Mouse (Mus musculus): Measurements from ENCODE around the gene Zdhhc9. TPM values are rescaled to one million over a fixed set of nuclear protein-coding genes. Genes with fewer than 3 reads are reported as not detected.

Gene Zdhhc9
- polyA plus RNA-seq, 1 experiment from 2014 or later, result 8.6 TPM

GRCm38 (mm10) chrX:48197856-48198255 lies 10.8 kb downstream of the Zdhhc9 start:
- DNase-seq (ENCODE audit: low spot score) (no peak), ATAC-seq (replicated peaks; ENCODE audit: low FRiP score, low TSS enrichment, low read depth) (no peak)
- no peaks in the 10 kb centered on the region for H3K9me3 ChIP-seq (ENCODE audit: control insufficient read depth, low read length)
- no peaks in the 10 kb centered on the region for H3K27me3 ChIP-seq (replicated peaks; ENCODE audit: control insufficient read depth, insufficient read depth, low read length)
- H3K4me1 ChIP-seq (replicated peaks; ENCODE audit: control insufficient read depth, insufficient read depth, low read length), result no peaks in the 10 kb centered on the region
- WGBS, result 85% methylated on average over 3 of the region's 3 CpGs
- peaks cover 3% of the 10 kb centered on the region; the same call in 1 of the 2 replicates for H3K36me3 ChIP-seq (ENCODE audit: control insufficient read depth, insufficient read depth, low read length)
- no peak overlapping the region for H3K4me2 ChIP-seq (ENCODE audit: low read length)
- H3K9ac ChIP-seq (ENCODE audit: low read length), result no peak overlapping the region
- no peak overlapping the region for H3K27ac ChIP-seq (ENCODE audit: low read depth)
- no peak overlapping the region for H3K4me3 ChIP-seq (ENCODE audit: low read depth, low read length)

DNA sequence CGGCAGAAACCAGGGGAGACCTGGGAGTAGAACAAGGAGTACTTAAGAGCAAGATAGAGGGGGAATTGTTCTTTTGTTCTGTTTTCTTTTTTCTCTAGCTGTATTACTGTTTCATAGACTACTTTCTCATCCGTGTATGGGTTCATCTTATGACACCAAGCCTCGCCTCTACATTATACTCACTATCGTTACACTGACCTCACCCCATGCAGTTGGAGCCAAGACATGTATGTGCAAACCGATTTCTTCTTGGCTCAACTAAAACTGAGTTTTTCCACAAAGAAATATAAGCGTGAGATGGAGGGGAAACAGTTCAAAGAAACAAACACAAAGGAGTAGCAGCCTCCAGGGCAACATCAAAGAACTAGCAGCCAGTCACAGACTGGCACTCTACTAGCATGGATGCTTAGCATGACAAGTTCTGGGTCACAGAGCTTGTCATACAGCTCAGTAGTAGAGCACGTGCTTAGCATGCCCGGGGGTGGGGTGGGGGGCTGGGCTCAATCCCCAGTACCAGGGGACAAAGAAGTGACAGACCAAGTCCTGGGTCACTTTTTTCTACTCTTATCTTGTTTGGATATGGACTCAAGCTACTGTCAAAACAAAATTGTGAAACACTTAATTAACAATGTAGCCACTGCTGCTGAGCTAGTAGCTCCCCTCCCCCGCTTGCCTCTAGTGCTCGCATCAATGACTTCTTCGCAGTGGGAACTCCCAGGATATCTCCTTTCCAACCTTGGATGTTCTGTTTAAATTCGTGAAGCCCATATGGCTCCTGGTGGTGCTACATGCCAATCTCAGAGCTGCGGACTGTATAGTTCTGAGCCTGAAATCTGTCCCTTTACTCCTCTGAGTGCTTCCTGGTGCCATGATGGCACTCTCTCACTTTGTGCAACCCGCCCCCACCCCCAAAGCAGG lies 15.2 kb downstream of the Zdhhc9 start:
- H3K4me2 ChIP-seq (ENCODE audit: low read length), result no peak overlapping the region
- H3K36me3 ChIP-seq (ENCODE audit: control insufficient read depth, insufficient read depth, low read length), result peaks cover 12% of the 10 kb centered on the region; the same call in 1 of the 2 replicates
- DNase-seq (ENCODE audit: low spot score) (no peak), ATAC-seq (replicated peaks; ENCODE audit: low FRiP score, low TSS enrichment, low read depth) (no peak)
- no peak overlapping the region for H3K4me3 ChIP-seq (ENCODE audit: low read depth, low read length)
- H3K27ac ChIP-seq (ENCODE audit: low read depth), result no peak overlapping the region
- WGBS, result 82% methylated on average over 14 of the region's 14 CpGs
- no peak overlapping the region for H3K9ac ChIP-seq (ENCODE audit: low read length)
- no peaks in the 10 kb centered on the region for H3K27me3 ChIP-seq (replicated peaks; ENCODE audit: control insufficient read depth, insufficient read depth, low read length)
- no peaks in the 10 kb centered on the region for H3K9me3 ChIP-seq (ENCODE audit: control insufficient read depth, low read length)
- no peaks in the 10 kb centered on the region for H3K4me1 ChIP-seq (replicated peaks; ENCODE audit: control insufficient read depth, insufficient read depth, low read length)

DNA sequence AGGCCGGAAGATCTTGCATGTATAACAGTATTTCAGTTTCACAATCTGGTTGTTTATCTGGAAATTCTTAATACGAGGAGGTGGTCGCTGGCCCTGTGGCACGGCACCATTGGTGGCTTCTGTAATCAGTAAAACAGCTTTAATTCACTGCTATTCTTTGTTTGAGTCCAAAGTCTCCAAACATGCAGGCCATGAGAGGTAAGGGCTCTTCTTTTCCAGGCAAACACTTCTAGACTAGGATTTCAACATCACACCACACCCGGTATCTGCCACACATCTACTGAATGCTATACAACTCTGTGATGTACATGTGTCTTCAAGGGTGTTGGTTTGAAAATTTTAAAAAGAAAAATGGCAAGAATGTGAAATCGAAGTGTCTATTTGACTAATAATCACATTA lies 17.4 kb downstream of the Zdhhc9 start:
- Histone ChIP-seq H3K4me1 (replicated peaks; ENCODE audit: control insufficient read depth, insufficient read depth, low read length) (no peaks in the 10 kb centered on the region), H3K9me3 (ENCODE audit: control insufficient read depth, low read length) (no peaks in the 10 kb centered on the region)

DNA sequence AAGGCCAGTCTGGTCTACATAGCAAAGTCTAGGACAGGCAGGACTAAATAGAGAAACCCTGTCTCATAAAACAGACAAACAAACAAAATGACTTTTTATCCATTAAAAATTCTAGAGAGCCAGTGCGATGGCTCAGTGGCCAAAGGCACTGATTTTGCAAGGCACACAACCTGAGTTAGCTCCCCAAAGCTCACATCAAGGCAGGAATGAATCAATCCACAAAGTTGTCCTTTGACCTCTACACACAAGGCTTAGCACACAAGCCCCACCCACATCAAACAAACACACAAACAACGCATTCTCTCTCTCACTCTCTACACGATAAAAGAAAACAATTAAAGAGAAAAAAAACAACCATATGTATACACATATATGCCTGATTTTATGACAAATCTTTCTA lies 24.0 kb downstream of the Zdhhc9 start:
- Histone ChIP-seq H3K9ac (ENCODE audit: low read length) (no peak overlapping the region), H3K36me3 (ENCODE audit: control insufficient read depth, insufficient read depth, low read length) (no peaks in the 10 kb centered on the region; the same call in 1 of the 2 replicates), H3K4me3 (ENCODE audit: low read depth, low read length) (no peak overlapping the region), H3K27me3 (replicated peaks; ENCODE audit: control insufficient read depth, insufficient read depth, low read length) (no peaks in the 10 kb centered on the region), H3K4me1 (replicated peaks; ENCODE audit: control insufficient read depth, insufficient read depth, low read length) (no peaks in the 10 kb centered on the region), H3K4me2 (ENCODE audit: low read length) (no peak overlapping the region), H3K9me3 (ENCODE audit: control insufficient read depth, low read length) (no peaks in the 10 kb centered on the region), H3K27ac (ENCODE audit: low read depth) (no peak overlapping the region)
- WGBS, result 72% methylated on average over 3 of the region's 3 CpGs
- ATAC-seq (replicated peaks; ENCODE audit: low FRiP score, low TSS enrichment, low read depth), result no peak
- DNase-seq (ENCODE audit: low spot score), result no peak

More for the DNA sequence above, 17.4 kb downstream of the Zdhhc9 start:
- no peak overlapping the region for H3K4me3 ChIP-seq (ENCODE audit: low read depth, low read length)
- no peak overlapping the region for H3K27ac ChIP-seq (ENCODE audit: low read depth)
- ATAC-seq (replicated peaks; ENCODE audit: low FRiP score, low TSS enrichment, low read depth), result no peak
- H3K4me2 ChIP-seq (ENCODE audit: low read length), result no peak overlapping the region
- DNase-seq (ENCODE audit: low spot score), result no peak
- peaks cover 12% of the 10 kb centered on the region; the same call in 1 of the 2 replicates for H3K36me3 ChIP-seq (ENCODE audit: control insufficient read depth, insufficient read depth, low read length)
- H3K27me3 ChIP-seq (replicated peaks; ENCODE audit: control insufficient read depth, insufficient read depth, low read length), result no peaks in the 10 kb centered on the region
- no peak overlapping the region for H3K9ac ChIP-seq (ENCODE audit: low read length)
- 94% methylated on average over 6 of the region's 6 CpGs for WGBS

- H3K9me3 ChIP-seq (ENCODE audit: control insufficient read depth, low read length), result no peaks in the 10 kb centered on the region
- ATAC-seq (replicated peaks; ENCODE audit: low FRiP score, low TSS enrichment, low read depth) (no peak), DNase-seq (ENCODE audit: low spot score) (no peak)
- no peaks in the 10 kb centered on the region for H3K27me3 ChIP-seq (replicated peaks; ENCODE audit: control insufficient read depth, insufficient read depth, low read length)
- no peak overlapping the region for H3K4me3 ChIP-seq (ENCODE audit: low read depth, low read length)
- 77% methylated on average over 6 of the region's 6 CpGs for WGBS
- H3K36me3 ChIP-seq (ENCODE audit: control insufficient read depth, insufficient read depth, low read length), result peaks cover 4% of the 10 kb centered on the region; the same call in 1 of the 2 replicates
- H3K4me2 ChIP-seq (ENCODE audit: low read length), result no peak overlapping the region
- no peak overlapping the region for H3K9ac ChIP-seq (ENCODE audit: low read length)
- H3K4me1 ChIP-seq (replicated peaks; ENCODE audit: control insufficient read depth, insufficient read depth, low read length), result no peaks in the 10 kb centered on the region
- H3K27ac ChIP-seq (ENCODE audit: low read depth), result no peak overlapping the region
Observed at GRCm38 (mm10) chrX:48181844-48182243, 26.8 kb downstream of the Zdhhc9 start.

DNA sequence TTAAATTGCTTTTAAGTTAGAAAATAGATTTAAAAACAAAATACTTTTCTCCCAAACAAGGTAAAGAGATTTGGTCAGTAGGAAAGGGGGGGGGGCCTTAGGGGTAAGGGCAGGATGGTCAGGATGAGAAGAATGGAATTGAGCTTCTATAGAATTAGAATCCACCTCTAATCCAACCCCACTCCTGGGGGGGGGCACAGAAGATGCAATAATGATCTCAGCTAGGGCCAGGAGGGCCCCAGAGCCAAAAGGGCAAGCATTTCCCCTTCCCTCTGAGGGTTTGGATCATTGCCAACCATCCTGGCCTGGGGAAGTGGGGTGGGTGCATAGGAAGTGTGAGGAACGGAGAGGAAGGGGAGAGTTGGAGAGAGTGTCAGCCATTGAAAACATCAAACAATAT lies 38.3 kb downstream of the Zdhhc9 start:
- Histone ChIP-seq H3K9ac (ENCODE audit: low read length) (no peak overlapping the region), H3K4me2 (ENCODE audit: low read length) (no peak overlapping the region), H3K4me1 (replicated peaks; ENCODE audit: control insufficient read depth, insufficient read depth, low read length) (no peaks in the 10 kb centered on the region), H3K27ac (ENCODE audit: low read depth) (no peak overlapping the region), H3K9me3 (ENCODE audit: control insufficient read depth, low read length) (no peaks in the 10 kb centered on the region), H3K27me3 (replicated peaks; ENCODE audit: control insufficient read depth, insufficient read depth, low read length) (no peaks in the 10 kb centered on the region), H3K36me3 (ENCODE audit: control insufficient read depth, insufficient read depth, low read length) (0 out of 2 replicates have a peak, but pooled peaks cover 4% of the 10 kb centered on the region), H3K4me3 (ENCODE audit: low read depth, low read length) (no peak overlapping the region)
- DNase-seq (ENCODE audit: low spot score), result no peak
- ATAC-seq (replicated peaks; ENCODE audit: low FRiP score, low TSS enrichment, low read depth), result no peak
- 59% methylated on average over 1 of the region's 1 CpGs for WGBS

DNA sequence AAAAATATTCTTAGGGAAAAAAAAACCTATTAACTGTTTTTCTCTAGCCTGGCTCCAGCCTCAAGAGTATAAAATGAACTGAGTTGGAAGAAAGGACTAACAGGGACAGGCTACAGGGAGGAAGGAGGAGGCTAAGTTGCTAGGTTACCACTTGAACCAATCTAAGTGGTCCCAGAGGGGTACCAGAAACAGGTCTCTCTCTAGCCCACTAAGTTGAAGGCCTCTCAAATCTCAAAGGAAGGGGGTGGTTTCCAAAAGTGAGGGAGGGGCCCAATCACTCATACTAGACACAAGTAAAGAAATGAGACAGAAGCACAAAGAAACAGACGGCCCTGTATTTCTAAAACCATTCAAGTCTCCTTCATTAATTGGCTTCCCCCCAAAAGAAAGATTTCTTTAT lies 38.8 kb downstream of the Zdhhc9 start:
- ATAC-seq (replicated peaks; ENCODE audit: low FRiP score, low TSS enrichment, low read depth) (no peak), DNase-seq (ENCODE audit: low spot score) (no peak)
- H3K9me3 ChIP-seq (ENCODE audit: control insufficient read depth, low read length), result no peaks in the 10 kb centered on the region
- WGBS, result 70% methylated on average over 1 of the region's 1 CpGs
- H3K4me2 ChIP-seq (ENCODE audit: low read length), result no peak overlapping the region
- H3K27me3 ChIP-seq (replicated peaks; ENCODE audit: control insufficient read depth, insufficient read depth, low read length), result no peaks in the 10 kb centered on the region
- no peak overlapping the region for H3K27ac ChIP-seq (ENCODE audit: low read depth)
- H3K9ac ChIP-seq (ENCODE audit: low read length), result no peak overlapping the region
- H3K4me1 ChIP-seq (replicated peaks; ENCODE audit: control insufficient read depth, insufficient read depth, low read length), result no peaks in the 10 kb centered on the region
- H3K4me3 ChIP-seq (ENCODE audit: low read depth, low read length), result no peak overlapping the region
- 0 out of 2 replicates have a peak, but pooled peaks cover 4% of the 10 kb centered on the region for H3K36me3 ChIP-seq (ENCODE audit: control insufficient read depth, insufficient read depth, low read length)

GRCm38 (mm10) chrX:48158229-48158919 lies 50.3 kb downstream of the Zdhhc9 start:
- ATAC-seq (replicated peaks; ENCODE audit: low FRiP score, low TSS enrichment, low read depth) (no peak), DNase-seq (ENCODE audit: low spot score) (no peak)
- no peaks in the 10 kb centered on the region for H3K4me1 ChIP-seq (replicated peaks; ENCODE audit: control insufficient read depth, insufficient read depth, low read length)
- no peak overlapping the region for H3K27ac ChIP-seq (ENCODE audit: low read depth)
- 88% methylated on average over 11 of the region's 11 CpGs for WGBS
- H3K4me3 ChIP-seq (ENCODE audit: low read depth, low read length), result no peak overlapping the region
- no peaks in the 10 kb centered on the region for H3K27me3 ChIP-seq (replicated peaks; ENCODE audit: control insufficient read depth, insufficient read depth, low read length)
- H3K36me3 ChIP-seq (ENCODE audit: control insufficient read depth, insufficient read depth, low read length), result no peaks in the 10 kb centered on the region
- no peaks in the 10 kb centered on the region for H3K9me3 ChIP-seq (ENCODE audit: control insufficient read depth, low read length)
- no peak overlapping the region for H3K4me2 ChIP-seq (ENCODE audit: low read length)
- H3K9ac ChIP-seq (ENCODE audit: low read length), result no peak overlapping the region

All from intestine, embryonic 14.5 days (tissue).